Mouse (Mus musculus): Measurements from ENCODE around the gene Rasal2. TPM values are rescaled to one million over a fixed set of nuclear protein-coding genes. Genes with fewer than 3 reads are reported as not detected.

The Rasal2 gene
- total RNA-seq, 2 experiments from 2014 or later = 33.0 to 36.5 TPM

DNA sequence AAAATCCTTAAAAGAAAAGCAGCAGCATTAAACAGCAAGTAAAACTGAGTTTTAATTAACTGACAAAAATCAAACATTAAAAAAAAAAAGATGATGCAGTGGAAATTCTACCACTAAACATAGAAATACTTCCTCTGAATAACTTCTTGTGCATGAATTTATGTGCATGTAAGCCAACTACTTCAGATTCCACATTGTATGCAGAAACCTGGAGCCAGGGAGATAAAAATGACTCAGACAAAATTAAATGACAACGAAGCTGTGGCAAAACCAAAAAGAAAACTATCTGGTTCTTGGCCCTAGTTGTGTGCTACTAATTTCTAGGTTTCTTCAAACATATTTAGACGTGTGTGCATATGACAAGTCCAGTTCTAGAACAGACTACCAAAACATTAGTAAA, 2.7 kb downstream of the Rasal2 start:
- DNase-seq = no peak
- intact Hi-C loops (cut with DNase I) = loop anchor here (5.0 kb wide), 1 partner anchor 102 kb away; no protein-coding TSS in a partner anchor

DNA sequence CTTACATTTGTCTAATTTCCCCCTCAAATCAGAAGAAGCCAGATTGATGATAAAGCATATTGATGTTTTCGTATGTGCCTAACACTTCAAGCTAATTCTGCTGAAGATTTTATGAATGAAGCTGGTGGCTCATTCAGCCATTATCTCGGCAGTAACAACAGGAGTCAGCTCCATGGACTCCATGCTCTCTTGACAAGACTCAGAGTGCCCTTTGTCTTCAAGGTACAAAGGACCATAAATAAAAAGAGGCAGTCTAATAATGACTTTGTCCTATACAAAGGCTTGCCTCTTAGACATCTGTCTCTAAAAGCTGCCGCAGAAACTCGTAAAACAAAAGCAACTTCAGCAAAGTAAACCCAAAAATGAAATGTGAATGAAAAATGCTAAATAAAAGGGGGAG, 24.4 kb downstream of the Rasal2 start:
- intact Hi-C loops (cut with DNase I) = no loop called here
- no peak for DNase-seq

DNA sequence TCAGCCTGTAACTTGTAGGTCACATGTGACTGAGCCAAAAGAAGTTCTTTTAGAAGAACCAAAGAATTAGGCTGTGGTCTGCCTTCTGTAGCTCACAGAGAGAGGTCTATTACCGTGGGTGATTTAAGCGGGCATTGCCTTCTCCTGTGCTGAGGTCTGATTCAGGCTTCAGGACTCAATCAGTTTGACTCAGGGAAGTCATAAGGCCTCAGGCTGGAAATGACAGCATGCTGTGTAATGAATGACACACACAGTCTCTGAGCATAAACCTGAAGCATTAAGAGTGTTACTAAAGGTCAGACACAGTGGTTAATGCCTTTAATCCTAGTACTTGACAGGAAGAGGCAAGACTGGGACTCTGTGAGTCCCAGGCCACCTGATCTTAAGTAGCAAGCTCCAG, 31.7 kb downstream of the Rasal2 start:
- no peak for DNase-seq
- intact Hi-C loops (cut with DNase I) = no loop called here

DNA sequence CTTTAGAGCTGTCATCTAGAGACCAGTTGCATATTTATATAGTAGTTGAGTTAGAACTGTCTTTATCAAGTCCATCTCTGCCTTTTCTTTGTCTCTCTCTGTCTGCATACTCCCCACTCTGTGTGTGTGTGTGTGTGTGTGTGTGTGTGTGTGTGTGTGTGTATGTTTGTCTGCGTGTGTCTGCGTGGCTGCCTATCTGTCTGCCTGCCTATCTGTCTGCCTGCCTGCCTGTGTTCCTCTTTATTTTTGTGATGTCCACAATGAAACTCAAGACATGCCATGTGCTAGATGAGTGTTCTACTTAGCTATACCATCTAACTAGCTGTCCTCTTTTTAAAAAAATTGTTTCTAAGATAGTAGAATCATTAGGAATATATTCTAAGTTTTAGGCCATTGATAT, 42.0 kb downstream of the Rasal2 start:
- intact Hi-C loops (cut with DNase I) = no loop called here
- no peak for DNase-seq

DNA sequence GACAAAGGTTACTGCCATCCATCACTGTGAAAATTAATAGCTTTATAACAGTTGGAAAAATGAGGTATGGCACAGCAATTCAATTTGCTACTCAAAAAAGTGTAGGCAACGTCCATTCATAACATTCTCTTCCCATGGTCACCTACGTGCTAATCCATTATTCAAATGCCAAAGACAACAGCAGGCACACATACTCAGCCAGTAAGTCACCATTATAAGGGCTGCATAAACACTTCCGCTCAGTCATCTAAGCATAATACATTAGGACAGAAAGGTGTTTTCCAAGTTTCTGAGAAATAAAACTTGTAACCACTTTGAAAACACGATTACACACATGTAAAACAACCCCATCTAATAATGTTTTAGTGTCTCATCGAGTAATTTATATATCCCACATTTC, 44.1 kb downstream of the Rasal2 start:
- intact Hi-C loops (cut with DNase I) = no loop called here
- no peak for DNase-seq

DNA sequence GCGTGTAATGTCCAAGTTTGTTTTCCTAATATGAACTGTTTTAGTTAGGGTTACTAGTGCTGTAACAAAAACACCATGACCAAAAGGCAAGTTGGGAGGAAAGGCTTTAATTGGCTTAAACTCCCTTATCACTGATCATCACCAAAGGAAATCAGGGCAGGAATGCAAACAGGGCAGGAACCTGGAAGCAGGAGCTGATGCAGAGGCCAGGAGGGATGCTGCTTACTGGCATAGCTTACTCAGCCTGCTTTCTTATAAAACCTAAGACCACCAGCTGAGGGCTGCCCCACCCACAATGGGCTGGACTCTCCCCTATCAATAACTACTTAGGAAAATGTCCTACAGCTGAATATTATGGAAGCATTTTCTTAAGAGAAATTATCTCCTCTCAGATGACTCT, 65.7 kb downstream of the Rasal2 start:
- intact Hi-C loops (cut with DNase I) = loop anchor here (2.0 kb wide), 1 partner anchor 30 kb away; no protein-coding TSS in a partner anchor
- no peak for DNase-seq

DNA sequence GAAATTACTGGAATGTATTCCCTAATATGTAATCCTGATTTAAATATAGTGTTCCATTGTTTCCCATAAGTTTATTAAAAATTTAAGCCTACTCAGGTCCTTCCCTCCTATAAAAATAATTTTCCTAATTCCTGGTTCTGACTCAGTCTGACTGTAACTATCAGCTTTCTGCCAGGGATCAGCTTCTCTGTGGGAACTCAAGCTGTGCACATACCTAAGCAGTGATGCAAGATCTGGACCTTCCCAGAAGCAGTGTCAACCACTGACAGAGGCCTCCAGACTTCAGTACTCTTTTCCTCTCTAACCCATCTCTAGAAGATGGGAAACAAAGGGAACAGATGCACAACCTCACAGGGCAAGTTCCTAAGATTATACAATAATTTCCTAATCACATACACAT, 68.9 kb downstream of the Rasal2 start:
- DNase-seq = peak; percentile 19 to 29
- intact Hi-C loops (cut with DNase I) = no loop called here

DNA sequence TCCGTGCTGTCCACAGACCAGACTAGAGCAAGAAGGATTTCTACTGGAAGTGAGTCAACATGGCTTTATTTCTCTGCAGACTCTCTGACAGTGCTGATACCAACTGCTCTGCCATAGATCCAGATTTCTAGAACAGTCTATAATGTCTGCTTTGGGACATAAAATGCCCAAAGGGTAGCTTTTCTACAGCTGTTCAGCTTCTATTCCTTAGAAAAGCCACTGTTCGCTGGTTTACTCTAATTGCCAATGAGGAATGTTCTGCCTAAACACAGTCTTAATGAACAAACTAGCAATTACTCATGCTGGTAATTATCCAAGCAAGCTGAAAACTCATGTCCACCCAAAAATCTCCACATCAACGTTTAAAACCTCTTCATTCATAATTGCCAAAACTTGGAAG, 77.6 kb downstream of the Rasal2 start:
- intact Hi-C loops (cut with DNase I) = no loop called here
- no peak for DNase-seq

DNA sequence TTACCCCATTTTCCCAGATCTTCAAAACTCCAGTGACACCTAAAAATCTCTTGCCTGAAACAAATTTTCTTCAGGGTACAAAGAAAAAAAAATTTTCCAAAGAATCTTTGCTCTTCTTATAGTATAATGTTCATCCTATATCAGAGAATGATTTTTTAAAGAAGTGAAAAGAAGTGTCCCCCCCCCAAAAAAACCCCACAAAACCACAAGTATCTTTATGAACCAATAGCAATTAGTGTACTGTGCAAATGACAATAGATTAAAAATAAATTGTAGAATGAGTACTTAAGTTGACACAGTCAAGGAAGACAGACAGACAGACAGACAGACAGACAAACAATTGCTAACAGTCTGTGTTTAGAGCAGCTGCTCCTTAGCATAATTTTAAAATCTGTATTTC, 84.3 kb downstream of the Rasal2 start:
- no peak for DNase-seq
- intact Hi-C loops (cut with DNase I) = no loop called here

DNA sequence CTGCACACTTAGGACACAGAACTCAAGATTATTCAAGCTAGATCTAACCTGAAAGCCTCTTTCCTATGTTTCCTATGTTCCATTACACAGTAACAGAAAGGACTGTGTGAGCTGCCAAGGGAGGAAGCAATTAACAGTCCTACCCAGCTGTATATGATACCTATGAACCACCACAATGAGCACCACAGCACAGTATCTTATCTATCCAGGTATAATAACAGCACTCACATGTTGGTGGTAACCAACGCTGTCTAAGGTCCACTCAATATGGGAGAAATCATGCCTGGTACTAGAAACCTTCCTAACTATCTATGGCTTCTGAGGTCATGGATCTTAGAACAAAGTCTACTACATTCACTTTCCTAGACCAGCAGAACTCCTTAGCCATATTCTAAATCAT, 89.3 kb downstream of the Rasal2 start:
- no peak for DNase-seq
- intact Hi-C loops (cut with DNase I) = no loop called here

DNA sequence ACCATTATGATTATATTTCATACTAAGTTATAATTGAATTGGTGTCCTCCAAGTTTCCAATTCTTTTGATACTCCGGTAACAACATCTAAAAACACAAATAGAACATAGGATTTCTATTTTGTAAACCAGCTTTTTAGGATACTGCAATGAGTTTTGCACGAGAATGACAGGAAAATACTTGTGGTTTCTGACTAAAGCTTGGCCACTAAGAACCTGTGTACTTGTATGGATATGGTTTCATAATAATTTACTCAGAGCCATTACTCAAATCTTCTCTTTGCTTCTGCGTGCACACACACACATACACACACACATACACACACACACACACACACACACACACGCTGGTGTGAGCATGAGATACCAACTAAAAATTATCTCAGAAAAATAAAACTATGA, 93.5 kb downstream of the Rasal2 start:
- intact Hi-C loops (cut with DNase I) = no loop called here
- DNase-seq = no peak

DNA sequence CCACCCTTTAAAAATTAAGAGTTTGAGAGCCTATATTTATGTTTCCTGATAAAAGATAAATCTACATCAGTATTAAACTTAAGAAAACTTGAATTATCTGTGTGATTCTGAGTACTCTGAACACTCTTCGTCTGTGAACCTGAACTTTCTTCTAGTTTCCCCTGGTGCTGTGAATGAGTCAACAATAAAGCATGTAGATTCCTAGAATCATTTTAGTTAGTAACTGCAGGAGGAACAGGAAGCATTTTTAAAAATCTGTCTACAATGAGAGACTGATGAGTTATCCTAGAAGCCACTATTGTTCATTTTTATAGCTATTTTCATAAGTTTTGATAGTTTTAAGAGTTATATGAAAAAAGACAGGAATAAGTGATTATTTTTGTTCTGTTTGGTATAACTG, 111.1 kb downstream of the Rasal2 start:
- intact Hi-C loops (cut with DNase I) = no loop called here
- DNase-seq = no peak

DNA sequence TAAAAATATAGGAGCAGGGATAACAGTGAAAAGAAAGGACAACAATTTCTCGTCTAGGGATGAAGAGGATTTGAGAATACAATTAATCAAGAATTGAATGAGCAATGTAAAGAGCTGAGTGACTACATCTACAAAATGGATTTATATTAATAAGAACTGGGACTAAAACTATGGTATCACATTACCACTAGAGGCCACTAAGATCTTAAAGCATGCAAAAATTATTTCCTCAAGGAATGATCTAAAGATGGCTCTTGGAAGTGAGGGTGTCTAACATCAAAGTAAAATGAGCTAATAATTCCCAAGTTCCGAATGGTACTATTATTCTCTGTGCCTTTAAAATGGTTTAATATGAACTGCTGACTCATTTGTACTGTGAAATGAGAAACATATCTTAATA, 112.8 kb downstream of the Rasal2 start:
- no peak for DNase-seq
- intact Hi-C loops (cut with DNase I) = loop anchor here (2.0 to 5.0 kb wide), 3 partner anchors 149 to 238 kb away; no protein-coding TSS in a partner anchor

DNA sequence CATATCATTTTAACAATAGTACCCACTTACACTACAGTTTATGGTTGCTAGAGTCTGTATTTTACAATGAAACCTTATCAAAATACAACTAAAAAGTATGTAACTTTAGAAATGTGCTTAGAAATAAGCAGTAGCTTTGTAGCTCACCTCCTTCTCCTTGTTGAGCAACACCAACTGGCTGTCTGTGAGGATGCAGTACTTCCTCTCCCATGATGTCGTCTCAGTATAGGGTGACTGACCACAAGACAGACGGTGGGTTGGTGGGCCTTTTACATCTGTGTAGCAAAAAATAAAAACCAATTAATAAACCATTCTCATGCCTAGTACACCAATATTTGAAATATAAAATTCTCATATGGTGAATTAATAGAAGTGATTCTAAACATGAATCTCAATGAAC, 113.4 kb downstream of the Rasal2 start:
- intact Hi-C loops (cut with DNase I) = loop anchor here (2.0 to 5.0 kb wide), 3 partner anchors 150 to 238 kb away; no protein-coding TSS in a partner anchor
- DNase-seq = no peak

DNA sequence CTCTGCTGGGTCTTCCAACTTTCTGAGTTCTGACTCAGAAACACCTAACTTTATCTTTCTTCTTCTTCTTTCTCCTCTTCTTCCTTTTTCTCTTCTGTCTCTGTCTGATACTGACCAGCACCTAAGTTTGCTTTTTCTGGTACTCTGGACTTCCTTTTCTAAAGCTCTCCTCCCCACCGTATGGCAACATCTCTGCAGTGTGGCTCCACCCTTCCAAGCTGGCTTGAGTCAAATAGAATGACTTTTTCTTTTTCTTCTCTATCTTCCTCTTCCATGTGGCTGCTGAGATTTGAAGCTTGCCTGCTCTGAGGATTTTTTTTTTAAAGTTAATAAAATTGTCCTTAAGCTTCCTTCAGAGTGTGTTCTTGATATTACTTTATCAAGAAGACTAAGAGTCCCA, 115.3 kb downstream of the Rasal2 start:
- no peak for DNase-seq
- intact Hi-C loops (cut with DNase I) = loop anchor here (5.0 kb wide), 1 partner anchor 240 kb away; no protein-coding TSS in a partner anchor

DNA sequence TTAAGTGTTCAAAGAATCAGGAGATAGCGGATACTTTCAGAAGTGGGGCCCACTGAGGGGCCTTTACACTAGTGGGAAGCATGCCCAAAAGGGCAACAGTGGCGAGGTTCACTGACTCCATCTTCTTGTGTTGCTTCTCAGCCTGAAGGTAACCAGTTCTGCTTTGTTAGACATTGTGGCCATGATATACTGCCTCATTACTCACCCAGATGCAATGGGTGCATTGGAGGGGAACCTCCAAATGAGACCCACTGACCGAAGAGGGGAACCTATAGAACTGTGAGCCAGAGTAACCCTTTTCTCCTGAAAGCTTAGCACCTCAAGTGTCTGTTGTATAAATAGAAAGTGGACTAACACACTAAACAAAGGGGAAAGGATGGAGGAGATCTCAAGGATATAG, 116.5 kb downstream of the Rasal2 start:
- DNase-seq = no peak
- intact Hi-C loops (cut with DNase I) = loop anchor here (5.0 kb wide), 1 partner anchor 241 kb away; no protein-coding TSS in a partner anchor

DNA sequence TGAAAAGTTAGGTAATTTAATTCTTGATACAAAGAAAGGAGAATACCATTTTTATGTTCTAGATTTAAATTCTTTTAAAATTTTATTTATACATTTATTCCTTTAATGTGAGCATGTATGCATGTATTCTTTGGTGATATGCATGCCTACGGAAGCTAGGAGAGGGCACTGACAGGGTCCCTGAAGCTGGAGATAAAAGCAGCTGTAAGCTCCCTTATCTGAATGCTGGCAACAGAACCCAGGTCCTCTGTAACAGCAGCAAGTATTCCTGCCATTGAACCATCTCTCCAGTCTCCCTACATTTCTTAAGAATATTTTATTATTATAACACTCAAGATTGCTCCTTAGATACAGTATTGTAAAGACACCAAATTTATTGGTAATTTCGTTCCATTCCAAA, 122.2 kb downstream of the Rasal2 start:
- no peak for DNase-seq
- intact Hi-C loops (cut with DNase I) = no loop called here

DNA sequence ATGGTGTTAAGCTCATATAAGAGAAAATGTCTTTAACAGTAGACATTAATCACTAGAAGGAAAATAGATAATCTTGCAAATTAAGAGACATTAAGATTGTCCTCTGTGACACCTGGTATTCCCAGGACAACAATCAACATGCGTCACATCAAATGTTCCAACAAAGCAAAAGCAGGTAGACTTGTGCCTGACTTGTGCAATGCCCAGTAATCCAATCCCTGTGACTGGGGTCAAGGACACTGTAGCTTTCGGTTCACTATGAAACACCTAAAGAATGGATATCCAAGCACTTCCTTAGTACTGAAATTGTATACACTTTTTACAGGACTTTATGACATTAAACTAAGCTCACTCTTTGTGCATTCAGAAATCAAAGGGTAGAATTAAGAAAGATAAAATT, 123.1 kb downstream of the Rasal2 start:
- DNase-seq = no peak
- intact Hi-C loops (cut with DNase I) = no loop called here

DNA sequence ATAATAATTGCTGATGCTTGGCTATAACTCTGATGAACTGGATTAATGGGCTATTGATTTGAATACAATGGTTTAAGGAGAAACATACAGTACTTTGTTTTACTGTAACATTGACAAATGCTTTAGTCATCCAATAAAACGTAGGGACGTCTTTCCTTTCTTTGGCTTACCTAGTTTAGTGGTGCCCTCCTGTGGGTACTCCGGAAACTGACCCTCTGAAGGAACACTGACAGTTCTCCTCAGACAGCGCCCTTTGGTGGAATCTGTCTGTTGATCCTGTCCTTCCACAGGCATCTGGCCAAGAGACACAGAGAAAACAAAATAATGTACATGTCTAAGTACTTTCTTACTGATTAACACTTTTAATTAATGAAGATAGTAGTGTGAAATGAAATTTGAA, 125.8 kb downstream of the Rasal2 start:
- intact Hi-C loops (cut with DNase I) = no loop called here
- peak; percentile 14 to 59 for DNase-seq

DNA sequence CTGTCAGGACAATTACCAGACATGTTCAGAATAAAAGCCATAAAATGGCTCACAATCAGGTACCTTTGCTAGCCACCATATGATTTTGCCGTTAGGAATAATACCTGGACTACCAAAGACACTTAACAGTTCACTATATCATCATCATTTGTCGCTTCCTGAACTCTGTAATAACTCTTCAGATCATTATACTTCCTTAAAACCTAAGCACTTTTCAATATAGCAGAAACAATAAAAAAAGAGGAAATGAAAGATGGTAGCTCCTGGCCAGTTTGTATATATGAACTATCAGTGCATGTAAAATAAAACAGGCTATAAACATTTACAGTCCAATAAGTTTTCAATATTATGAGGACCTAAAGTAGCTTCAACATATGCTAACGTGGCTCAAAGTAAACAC, 127.0 kb downstream of the Rasal2 start:
- no peak for DNase-seq
- intact Hi-C loops (cut with DNase I) = no loop called here

DNA sequence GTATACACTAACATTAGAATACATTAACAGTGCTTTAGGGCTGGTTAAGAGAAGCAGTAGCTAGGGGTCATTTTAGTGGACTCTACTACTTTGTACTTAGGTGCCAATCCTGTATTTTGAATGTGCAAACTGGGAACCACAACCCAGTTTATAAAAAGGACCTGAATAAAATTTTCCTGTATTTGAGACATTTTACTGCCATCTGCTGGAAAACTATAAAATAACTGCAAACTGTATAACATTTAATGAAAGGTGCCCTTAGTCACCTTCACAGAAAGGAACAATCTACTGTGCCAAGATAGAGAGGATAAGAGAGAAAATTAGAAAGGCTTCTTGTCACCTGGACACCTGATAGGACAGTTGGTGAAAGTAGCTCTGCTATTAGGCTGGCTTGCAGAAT, 131.6 kb downstream of the Rasal2 start:
- intact Hi-C loops (cut with DNase I) = loop anchor here (5.0 kb wide), 1 partner anchor 193 kb away; no protein-coding TSS in a partner anchor
- DNase-seq = no peak

DNA sequence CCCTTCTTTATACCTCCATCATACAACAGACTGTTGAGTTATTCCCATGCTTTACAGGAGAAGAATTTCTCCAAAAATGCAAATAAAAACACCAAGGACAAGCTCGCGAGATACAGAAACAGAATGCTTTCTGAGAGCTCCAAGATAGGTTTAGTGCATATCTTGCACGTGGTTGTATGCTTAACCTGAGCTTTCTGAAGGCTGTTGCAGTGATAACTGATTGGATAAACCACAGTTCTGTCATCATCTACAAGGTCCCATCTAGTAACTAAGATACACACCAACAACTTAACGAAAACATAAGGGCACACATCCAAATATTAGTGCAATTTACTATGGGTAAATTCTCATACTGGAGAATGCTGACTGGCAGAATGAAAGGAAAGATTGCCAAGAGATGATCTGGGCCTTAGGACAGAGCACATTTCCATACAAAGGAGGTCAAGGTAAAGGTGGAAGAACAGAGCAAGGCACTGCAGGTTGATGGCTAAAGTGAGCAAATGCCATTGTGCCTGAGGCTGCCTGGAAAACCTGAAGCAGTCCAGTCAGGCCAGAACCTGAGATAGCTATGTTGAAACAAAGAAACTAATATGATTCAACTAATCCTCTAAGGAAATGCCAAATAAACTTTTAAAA, 136.6 kb downstream of the Rasal2 start:
- DNase-seq = no peak
- intact Hi-C loops (cut with DNase I) = loop anchor here (5.0 to 10.0 kb wide), 2 partner anchors 358 to 531 kb away; no protein-coding TSS in a partner anchor

DNA sequence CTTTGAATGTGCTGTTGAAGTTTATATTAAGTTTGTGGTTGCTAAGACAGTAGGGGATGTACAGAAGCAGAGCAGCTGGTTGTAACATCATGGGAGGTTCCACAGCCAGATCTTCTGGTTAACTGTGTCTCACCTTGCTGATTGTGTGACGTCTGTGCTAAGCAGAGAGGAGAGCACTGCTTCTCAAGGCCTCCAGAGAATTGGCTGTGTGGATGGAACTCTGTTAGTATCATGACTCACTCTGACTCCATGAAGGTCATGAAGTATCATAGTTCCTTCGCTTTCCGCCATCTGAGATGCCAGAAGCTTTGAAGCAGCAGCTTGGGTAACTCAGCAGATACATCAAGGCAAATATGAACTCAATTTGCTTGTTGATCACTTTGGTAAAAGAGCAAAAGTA, 144.5 kb downstream of the Rasal2 start:
- intact Hi-C loops (cut with DNase I) = no loop called here
- no peak for DNase-seq

Data from heart, postnatal 14 days (tissue).